Mouse (Mus musculus) urinary bladder, postnatal 36 days (tissue): ENCODE measurements around the gene Marveld3.

Experiments
- DNase-seq, 2 experiments: peaks; one replicate each; pipeline ENCODE4 v3.0.0; 2022; ENCODE audit warnings: low spot score in 2 of 2, mixed read lengths in 1 of 2

Marveld3 gene

GRCm38 (mm10) chr8:109902379-109902778, 59.6 kb downstream of the Marveld3 start:
- DNase-seq: no peak
